Mouse (Mus musculus) T-helper 2 cell (primary cell): ENCODE results near the gene Atp6v1c2.

Experiments used
- in situ Hi-C: fragments of 300-600 bp; cut with MboI, MseI; formaldehyde crosslinking; loops from one replicate; pipeline ENCODE4 v1.15.1; 2025; ENCODE audit warnings: high pct_unique_total_duplicates

Gene Atp6v1c2

GRCm38 (mm10) chr12:17329259-17329658, at the start of gene Atp6v1c2:
Gene Atp6v1c2 (minus strand): TSS chr12:17329359.
- in situ Hi-C loops: no loop called here

- in situ Hi-C loops: no loop called here
Observed at GRCm38 (mm10) chr12:17376521-17376920, 47.4 kb upstream of the Atp6v1c2 start.

- in situ Hi-C loops: no loop called here
Observed at GRCm38 (mm10) chr12:17375243-17375642, 46.1 kb upstream of the Atp6v1c2 start.

GRCm38 (mm10) chr12:17373470-17373975, 44.4 kb upstream of the Atp6v1c2 start:
- in situ Hi-C loops: loop anchor here (5.0 to 25.0 kb wide), 2 partner anchors 179 to 414 kb away; no protein-coding TSS in a partner anchor

GRCm38 (mm10) chr12:17372696-17373095, 43.5 kb upstream of the Atp6v1c2 start:
- in situ Hi-C loops: loop anchor here (5.0 to 25.0 kb wide), 2 partner anchors 180 to 415 kb away; no protein-coding TSS in a partner anchor

GRCm38 (mm10) chr12:17371589-17372235, 42.6 kb upstream of the Atp6v1c2 start:
- in situ Hi-C loops: loop anchor here (5.0 to 25.0 kb wide), 2 partner anchors 181 to 416 kb away; no protein-coding TSS in a partner anchor

GRCm38 (mm10) chr12:17369551-17370325, 40.6 kb upstream of the Atp6v1c2 start:
- in situ Hi-C loops: loop anchor here (5.0 to 25.0 kb wide), 2 partner anchors 183 to 418 kb away; no protein-coding TSS in a partner anchor

GRCm38 (mm10) chr12:17369111-17369510, 40.0 kb upstream of the Atp6v1c2 start:
- in situ Hi-C loops: loop anchor here (25.0 kb wide), 1 partner anchor 418 kb away; no protein-coding TSS in a partner anchor

GRCm38 (mm10) chr12:17366981-17367380, 37.8 kb upstream of the Atp6v1c2 start:
- in situ Hi-C loops: loop anchor here (25.0 kb wide), 1 partner anchor 420 kb away; no protein-coding TSS in a partner anchor

- in situ Hi-C loops: loop anchor here (25.0 kb wide), 1 partner anchor 425 kb away; no protein-coding TSS in a partner anchor
Observed at GRCm38 (mm10) chr12:17362316-17362715, 33.2 kb upstream of the Atp6v1c2 start.

GRCm38 (mm10) chr12:17360650-17361049, 31.5 kb upstream of the Atp6v1c2 start:
- in situ Hi-C loops: loop anchor here (25.0 kb wide), 1 partner anchor 427 kb away; no protein-coding TSS in a partner anchor

- in situ Hi-C loops: loop anchor here (25.0 kb wide), 1 partner anchor 427 kb away; no protein-coding TSS in a partner anchor
Observed at GRCm38 (mm10) chr12:17360104-17360503, 30.9 kb upstream of the Atp6v1c2 start.

GRCm38 (mm10) chr12:17358981-17359380, 29.8 kb upstream of the Atp6v1c2 start:
- in situ Hi-C loops: loop anchor here (25.0 kb wide), 1 partner anchor 428 kb away; no protein-coding TSS in a partner anchor

GRCm38 (mm10) chr12:17357795-17358194, 28.6 kb upstream of the Atp6v1c2 start:
- in situ Hi-C loops: loop anchor here (25.0 kb wide), 1 partner anchor 430 kb away; no protein-coding TSS in a partner anchor

- in situ Hi-C loops: loop anchor here (25.0 kb wide), 1 partner anchor 430 kb away; no protein-coding TSS in a partner anchor
Observed at GRCm38 (mm10) chr12:17356853-17357252, 27.7 kb upstream of the Atp6v1c2 start.

GRCm38 (mm10) chr12:17350106-17350505, 20.9 kb upstream of the Atp6v1c2 start:
- in situ Hi-C loops: loop anchor here (25.0 kb wide), 1 partner anchor 437 kb away; no protein-coding TSS in a partner anchor

- in situ Hi-C loops: no loop called here
Observed at GRCm38 (mm10) chr12:17348048-17349036, 19.2 kb upstream of the Atp6v1c2 start, which contains the start of gene Nol10. Gene Nol10 (plus strand): TSS chr12:17348458.

- in situ Hi-C loops: no loop called here
Observed at GRCm38 (mm10) chr12:17347327-17348047, 18.3 kb upstream of the Atp6v1c2 start.

GRCm38 (mm10) chr12:17339114-17339905, 10.2 kb upstream of the Atp6v1c2 start:
- in situ Hi-C loops: no loop called here
